Mouse (Mus musculus): ENCODE measurements around the gene Tmc8.
"Not testable (repeated sequence)": the region's sequence is repeated elsewhere in the genome, so short reads cannot be mapped to it uniquely, and the experiment has no call there.

Gene Tmc8

GRCm38 (mm10) chr11:117823411-117823810 is 41.5 kb downstream of the Tmc8 start:
- in situ Hi-C loops (cut with MboI, MseI) = loop anchor here (5.0 kb wide), 1 partner anchor 111 kb away; no protein-coding TSS in a partner anchor

DNA sequence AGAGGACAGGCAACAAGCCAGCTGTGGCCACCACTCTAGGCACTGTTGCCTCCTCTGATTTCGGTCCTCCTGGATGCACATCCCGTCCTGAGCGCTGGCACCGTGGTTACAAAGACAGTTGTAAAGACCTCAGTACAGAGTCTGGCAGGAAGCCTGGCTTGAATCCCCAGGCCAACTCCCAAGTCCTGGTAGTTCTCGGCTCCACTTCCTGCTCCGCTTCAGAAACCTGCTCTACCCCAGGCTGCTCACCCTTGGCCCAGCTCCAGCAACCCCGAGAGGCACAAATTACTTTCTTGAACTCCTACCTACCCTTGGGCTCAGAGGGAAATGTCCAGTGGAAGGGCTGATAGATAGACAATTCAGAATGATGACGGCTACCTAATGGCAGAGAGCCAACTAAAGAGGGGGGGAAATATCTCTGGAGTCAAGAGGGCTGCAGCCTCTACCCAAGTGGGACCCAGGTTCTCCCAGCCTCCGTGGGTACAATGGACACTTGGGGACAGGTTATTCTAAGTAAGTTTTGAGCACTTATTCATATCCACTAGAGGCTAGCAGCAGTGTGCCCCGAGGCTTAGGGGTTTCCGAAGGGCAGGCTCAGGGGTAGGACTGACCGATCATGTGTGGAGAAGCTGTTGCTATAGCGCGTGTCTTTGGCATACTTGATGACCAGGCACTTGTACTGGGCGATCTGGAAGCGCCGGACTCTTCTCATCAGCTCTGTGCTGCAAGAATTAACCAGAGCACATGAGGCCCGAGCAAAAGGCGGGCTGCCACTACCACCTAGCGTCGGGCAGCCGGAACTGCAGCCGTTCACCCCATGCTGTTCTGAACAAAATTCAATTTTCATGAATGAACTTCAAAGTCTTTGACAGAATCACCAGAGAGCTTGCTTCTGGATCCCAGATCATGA is 42.4 kb downstream of the Tmc8 start:
- in situ Hi-C loops (cut with MboI, MseI) = loop anchor here (5.0 kb wide), 1 partner anchor 112 kb away; no protein-coding TSS in a partner anchor

- in situ Hi-C loops (cut with MboI, MseI) = no loop called here
These were observed 43.6 kb downstream of the Tmc8 start, which contains the start of the genes Afmid and Tk1 for GRCm38 (mm10) chr11:117825333-117826101. TSS of gene Afmid (plus strand) at chr11:117825924. TSS of gene Tk1 (minus strand) at chr11:117826092.

DNA sequence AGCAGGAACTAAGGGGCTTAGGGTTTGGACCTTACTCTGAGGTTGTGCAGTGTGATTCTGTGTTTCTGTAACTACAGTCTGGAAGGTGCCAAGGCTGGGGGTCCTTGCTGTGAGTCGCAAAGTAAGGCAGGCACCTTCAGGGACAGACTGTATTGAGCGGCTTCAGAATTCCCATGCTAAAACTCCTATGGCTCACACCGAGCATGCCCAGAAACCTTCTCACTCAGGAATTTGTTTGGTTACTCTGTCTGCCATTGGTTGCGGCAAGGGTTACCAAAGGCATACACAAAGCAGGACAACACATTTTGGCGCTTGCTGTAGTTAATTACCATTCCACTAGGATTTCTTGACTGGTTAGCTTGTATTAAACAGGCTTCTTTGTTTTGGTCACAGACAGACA is 44.3 kb downstream of the Tmc8 start:
- in situ Hi-C loops (cut with MboI, MseI) = no loop called here

DNA sequence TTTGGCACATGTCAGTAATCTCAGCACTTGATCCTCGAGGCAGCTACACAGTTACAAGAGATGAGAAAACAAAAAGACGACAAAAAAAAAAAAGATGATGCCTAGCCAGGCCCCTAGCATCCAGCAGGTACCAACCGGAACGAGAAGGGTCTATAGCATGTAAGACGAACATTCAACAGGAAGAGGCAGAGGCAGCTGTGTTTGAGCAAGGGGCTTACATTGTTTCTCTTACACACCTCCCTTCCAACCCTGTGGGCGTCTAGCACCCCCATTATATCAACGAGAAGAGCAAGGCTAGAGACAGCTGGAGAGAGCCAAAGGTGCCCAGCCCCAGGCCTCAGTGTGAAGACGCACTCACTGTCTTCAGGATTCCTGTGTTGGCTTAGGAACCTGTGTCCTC is 45.0 kb downstream of the Tmc8 start:
- in situ Hi-C loops (cut with MboI, MseI) = no loop called here

- in situ Hi-C loops (cut with MboI, MseI) = no loop called here
These were observed 45.5 kb downstream of the Tmc8 start for GRCm38 (mm10) chr11:117827386-117827785.

DNA sequence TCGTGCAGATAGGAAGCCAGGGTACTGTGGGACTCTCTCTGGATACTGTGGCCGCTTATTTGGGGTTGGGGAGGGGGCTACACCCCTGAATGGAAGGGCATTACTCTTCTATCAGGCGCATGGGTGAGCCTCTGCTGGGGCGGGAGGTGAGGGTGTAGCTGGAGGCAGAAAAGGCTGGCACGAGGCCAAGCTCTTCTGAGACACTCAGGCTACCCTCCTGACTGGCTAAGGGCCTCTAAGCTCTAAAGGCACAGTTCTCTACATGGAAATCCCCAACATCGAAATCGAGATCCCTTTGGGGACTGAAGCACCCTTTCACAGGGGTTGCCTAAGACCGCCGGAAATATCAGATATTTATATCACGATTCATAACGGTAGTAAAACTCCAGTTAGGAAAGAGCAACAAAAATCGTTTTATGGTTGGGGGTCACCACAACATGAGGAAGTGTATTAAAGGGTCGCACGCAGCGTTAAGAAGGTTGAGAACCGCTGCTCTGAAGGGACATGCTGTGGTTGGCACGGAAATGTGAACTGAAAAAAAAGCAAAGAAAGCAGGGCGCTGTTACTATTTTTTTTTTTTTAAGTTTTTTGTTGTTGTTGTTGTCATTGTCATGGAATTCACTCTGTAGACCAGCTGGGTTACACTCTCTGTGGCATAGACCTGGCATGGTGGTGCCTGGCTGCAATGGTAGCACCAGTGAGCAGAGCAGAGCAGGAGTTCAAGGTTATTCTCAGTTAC is 46.4 kb downstream of the Tmc8 start:
- in situ Hi-C loops (cut with MboI, MseI) = no loop called here

- in situ Hi-C loops (cut with MboI, MseI) = no loop called here
These were observed 47.2 kb downstream of the Tmc8 start for GRCm38 (mm10) chr11:117828888-117829604.

DNA sequence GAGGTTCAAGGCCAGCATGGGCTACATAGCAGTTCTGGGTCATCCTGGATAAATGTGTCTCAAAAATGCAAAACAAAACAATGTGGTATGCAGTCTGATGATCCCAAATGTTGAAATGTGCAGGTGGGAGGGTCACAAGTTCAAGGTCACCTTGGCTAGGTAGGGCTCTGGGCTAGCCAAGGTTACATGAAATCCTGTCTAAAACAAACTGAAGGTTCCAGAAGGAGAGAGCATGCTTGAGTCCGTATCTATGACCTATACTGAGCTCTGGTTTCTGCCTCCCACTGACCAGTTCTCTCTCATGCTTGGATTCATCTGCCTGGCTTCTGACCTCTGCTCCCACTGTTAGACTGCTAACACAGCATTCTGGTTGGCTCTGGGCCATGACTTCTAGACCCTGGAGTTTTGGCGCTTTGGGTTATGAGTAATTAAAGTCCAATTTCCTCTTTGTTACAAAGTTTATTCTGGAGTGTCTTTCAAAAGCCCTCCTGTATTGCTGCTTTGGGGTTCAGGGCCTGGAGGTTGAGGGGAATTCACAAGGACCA is 47.9 kb downstream of the Tmc8 start:
- in situ Hi-C loops (cut with MboI, MseI) = no loop called here

DNA sequence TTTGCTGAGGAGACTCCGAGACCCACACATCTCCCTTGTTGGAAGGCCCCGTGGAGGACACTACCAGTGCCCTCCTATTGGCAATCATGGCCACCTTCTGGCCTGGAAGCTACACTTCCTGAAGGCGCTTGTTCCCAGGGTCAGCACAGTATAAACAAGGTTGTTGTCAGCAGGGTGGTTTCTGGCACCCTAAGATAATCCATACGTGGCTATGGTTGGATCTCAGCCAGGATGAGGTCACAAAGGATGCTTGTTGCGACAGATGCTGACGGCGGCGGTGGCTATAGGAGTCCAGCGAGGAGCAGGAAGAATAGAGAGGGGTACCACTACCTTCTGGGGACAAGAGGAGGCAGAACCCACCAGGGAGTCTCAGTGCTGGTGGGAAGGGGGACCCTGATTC is 48.5 kb downstream of the Tmc8 start:
- in situ Hi-C loops (cut with MboI, MseI) = no loop called here

DNA sequence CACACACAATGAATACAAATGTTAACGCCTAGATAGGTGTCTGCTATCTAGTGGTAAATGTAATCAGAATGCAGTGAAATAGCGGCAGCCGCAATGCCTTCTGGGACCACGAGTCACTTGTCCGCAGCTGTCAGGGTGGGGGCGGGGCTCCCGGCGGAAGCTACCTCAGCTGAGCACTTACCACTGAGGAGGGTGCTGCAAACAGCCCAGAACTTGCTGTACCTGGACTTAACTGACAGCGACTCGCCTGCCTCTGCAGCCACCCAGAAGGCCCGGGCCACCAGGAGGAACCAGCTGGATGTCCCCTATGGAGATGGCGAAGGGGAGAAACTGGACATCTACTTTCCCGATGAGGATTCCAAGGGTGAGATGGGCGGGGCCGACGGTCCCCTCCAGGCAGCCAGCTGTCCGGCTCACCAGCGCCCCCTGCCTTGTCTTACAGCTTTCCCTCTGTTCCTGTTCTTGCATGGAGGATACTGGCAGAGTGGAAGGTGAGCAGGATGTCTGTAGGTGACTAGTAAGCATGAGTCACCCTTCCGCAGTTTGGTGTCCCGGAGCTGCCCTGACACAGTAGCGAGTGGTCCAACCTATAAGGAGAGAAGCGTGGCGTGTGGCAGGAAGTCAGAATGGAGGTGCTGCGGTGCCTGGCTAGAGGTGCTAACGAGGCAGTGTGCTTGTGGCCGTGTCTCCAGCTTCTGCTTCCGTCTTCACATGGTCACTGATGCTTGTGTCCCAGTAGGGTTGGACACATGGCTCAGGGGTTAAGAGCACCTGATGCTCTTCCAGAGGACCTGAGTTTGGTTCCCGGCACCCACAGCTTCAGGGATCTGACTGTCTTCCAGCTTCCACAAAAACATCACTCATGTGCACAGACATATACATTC is 50.5 kb downstream of the Tmc8 start:
- in situ Hi-C loops (cut with MboI, MseI) = no loop called here

DNA sequence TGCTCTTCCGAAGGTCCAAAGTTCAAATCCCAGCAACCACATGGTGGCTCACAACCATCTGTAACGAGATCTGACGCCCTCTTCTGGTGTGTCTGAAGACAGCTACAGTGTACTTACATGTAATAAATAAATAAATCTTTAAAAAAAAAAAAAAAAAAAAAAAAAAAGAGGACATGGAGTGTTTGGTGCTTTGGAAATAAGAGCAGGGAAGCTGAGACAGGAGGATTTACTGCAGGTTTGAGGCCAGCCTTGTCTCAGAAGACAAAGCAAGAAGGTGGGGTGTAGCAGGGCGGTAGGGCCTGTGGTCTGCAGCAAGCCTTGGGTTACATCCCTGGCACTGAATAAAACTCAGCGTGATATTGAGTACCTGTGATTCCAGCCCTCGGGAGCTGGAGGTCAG is 51.6 kb downstream of the Tmc8 start:
- in situ Hi-C loops (cut with MboI, MseI) = not testable (repeated sequence)

- in situ Hi-C loops (cut with MboI, MseI) = no loop called here
These were observed 52.2 kb downstream of the Tmc8 start for GRCm38 (mm10) chr11:117834086-117834485.

DNA sequence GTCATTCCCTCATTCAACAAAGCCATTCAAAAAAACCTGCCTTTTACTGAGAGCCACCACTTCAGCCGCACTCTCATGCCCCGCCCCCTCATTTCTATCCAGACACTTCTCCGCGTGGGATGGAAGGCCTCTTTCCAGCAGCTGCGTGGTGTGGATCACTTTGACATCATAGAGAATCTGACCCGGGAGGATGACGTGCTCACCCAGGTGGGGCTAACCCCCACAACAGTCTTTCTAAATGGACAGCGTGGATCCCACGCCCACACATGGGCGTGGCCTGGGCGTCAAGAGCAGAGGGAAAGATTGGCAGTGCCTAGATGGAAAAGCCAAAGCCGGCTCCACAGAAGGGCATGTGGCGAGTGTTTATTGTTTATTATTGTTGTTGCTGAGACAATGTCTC is 54.4 kb downstream of the Tmc8 start:
- in situ Hi-C loops (cut with MboI, MseI) = no loop called here

- in situ Hi-C loops (cut with MboI, MseI) = no loop called here
These were observed 56.7 kb downstream of the Tmc8 start for GRCm38 (mm10) chr11:117838572-117838971.

GRCm38 (mm10) chr11:117839021-117839420 is 57.1 kb downstream of the Tmc8 start:
- in situ Hi-C loops (cut with MboI, MseI) = no loop called here

- in situ Hi-C loops (cut with MboI, MseI) = no loop called here
These were observed 59.0 kb downstream of the Tmc8 start for GRCm38 (mm10) chr11:117840910-117841309.
